Mouse (Mus musculus) kidney, adult 2 months (tissue): ENCODE measurements around the gene Rpgrip1l. TPM values are rescaled to one million over a fixed set of nuclear protein-coding genes. Genes with fewer than 3 reads are reported as not detected.

Experiments used
- DNase-seq: peaks from one replicate; pipeline ENCODE4 v3.0.0; 2021
- H3K27ac ChIP-seq: fragments of 200-500 bp; 2 replicates; pipeline ENCODE4 v1.5.1; 2012; ENCODE audit warnings: low read depth, low read length, control low read depth, inconsistent platforms; ENCODE audit not compliant: insufficient read depth
- H3K27me3 ChIP-seq: fragments of 200-500 bp; replicated peaks from 2 replicates; pipeline ENCODE4 v1.6.1; 2012; ENCODE audit warnings: mild to moderate bottlenecking, moderate library complexity, low read length, inconsistent platforms; ENCODE audit not compliant: control insufficient read depth, insufficient read depth
- H3K36me3 ChIP-seq: fragments of 200-500 bp; 2 replicates; pipeline ENCODE4 v1.6.1; 2012; ENCODE audit warnings: mild to moderate bottlenecking, moderate library complexity, low read length, inconsistent platforms; ENCODE audit not compliant: control insufficient read depth, insufficient read depth
- H3K4me1 ChIP-seq: fragments of 200-500 bp; 2 replicates; pipeline ENCODE4 v1.6.1; 2011; ENCODE audit warnings: low read length; ENCODE audit not compliant: control insufficient read depth, insufficient read depth
- H3K4me3 ChIP-seq: fragments of 200-500 bp; 2 replicates; pipeline ENCODE4 v1.5.1; 2011; ENCODE audit warnings: mild to moderate bottlenecking, low read depth, low read length, control low read depth; ENCODE audit not compliant: insufficient read depth
- CTCF ChIP-seq: fragments of 200-500 bp; conservative IDR thresholded peaks from 2 replicates; pipeline ENCODE4 v1.5.1; 2011; ENCODE audit warnings: low read depth, mild to moderate bottlenecking, control low read depth, low read length, moderate library complexity, mixed read lengths; ENCODE audit not compliant: insufficient read depth, insufficient read length
- POLR2A ChIP-seq: fragments of 200-500 bp; IDR thresholded peaks from one replicate; pipeline ENCODE4 v1.6.1; 2011; ENCODE audit warnings: low read depth, low read length, control low read depth
- WGBS: fragments of 180-500 bp; shearing (Covaris S2); methylation state at CpG from one replicate; pipeline ENCODE4 v1.1.7; 2018; 5-methylcytosine and 5-hydroxymethylcytosine counted together
- polyA plus RNA-seq: library from polyadenylated mRNA; depleted of rRNA; stranded (reverse); fragments of >200 nt; gene quantifications from 2 replicates; pipeline ENCODE4 v1.2.3, GENCODE M21; 2012; rRNA removed

Rpgrip1l gene
- polyA plus RNA-seq, result 1.6 and 2.1 TPM in 2 replicates

DNA sequence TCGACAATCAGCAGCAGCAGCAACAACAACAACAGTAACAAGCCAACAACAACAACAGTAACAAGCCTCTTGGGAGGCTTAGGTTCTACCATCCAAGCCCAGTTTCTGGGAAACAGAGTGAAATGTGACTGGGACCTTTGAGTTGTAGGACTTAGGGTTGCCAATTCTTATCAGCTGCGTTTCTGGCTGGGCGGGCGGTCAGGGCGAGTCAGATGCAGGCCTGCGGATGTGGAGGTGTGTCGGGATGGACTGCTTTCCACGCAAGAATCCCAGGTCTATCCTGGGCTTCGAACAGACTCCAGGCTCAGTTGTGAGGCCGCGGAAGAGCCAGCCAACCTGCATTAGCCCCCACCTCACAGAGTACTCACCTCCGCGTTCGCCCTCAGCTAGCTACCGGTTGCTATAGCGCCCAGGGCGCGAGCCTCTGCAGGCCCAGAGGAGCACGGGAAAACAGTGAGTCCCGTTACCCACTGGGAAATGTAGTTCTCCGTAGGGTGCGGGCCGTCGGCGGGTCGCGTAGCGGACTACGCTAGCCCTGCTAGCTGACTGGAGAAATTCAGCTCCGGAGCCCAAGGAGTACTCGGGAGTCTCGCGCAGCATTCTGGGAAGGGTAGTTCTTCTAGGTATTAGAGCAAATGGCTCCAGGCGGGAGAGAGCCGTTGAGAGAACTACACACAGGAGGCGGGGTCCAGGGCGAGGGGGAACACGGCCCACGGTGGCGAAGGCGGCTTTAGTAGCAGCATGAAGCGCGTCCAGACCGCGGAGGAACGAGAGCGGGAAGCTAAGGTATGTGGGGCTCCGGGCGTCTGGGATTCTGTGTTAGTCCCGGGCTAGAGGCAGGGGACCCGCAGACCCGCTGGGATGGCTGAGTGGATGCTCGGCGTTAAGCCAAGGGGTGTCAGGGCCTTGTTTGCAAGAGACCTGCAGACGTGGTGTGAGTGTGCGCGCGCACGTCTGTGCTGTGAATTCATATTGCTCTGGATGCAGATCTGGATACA, at the start of gene Rpgrip1l, which contains the start of gene Fto:
Gene Rpgrip1l, minus strand, starts transcription at position 428 of the 998 bp plus-strand sequence.
Gene Fto, plus strand, starts transcription at position 691 of the 998 bp plus-strand sequence.
- under 1% methylated on average over 59 of the region's 59 CpGs for WGBS
- H3K27ac ChIP-seq, result peak within 1 kb of the TSS; percentile 58; the same call in 1 of the 2 replicates
- no peaks in the 10 kb centered on the region for H3K27me3 ChIP-seq
- H3K4me3 ChIP-seq, result peak within 1 kb of the TSS; percentile 86
- peaks cover 2% of the 10 kb centered on the region; the same call in 1 of the 2 replicates for H3K4me1 ChIP-seq
- TF ChIP-seq POLR2A (no peak), CTCF (no peak)
- H3K36me3 ChIP-seq, result no peaks in the 10 kb centered on the region
- DNase-seq, result peak; percentile 99

DNA sequence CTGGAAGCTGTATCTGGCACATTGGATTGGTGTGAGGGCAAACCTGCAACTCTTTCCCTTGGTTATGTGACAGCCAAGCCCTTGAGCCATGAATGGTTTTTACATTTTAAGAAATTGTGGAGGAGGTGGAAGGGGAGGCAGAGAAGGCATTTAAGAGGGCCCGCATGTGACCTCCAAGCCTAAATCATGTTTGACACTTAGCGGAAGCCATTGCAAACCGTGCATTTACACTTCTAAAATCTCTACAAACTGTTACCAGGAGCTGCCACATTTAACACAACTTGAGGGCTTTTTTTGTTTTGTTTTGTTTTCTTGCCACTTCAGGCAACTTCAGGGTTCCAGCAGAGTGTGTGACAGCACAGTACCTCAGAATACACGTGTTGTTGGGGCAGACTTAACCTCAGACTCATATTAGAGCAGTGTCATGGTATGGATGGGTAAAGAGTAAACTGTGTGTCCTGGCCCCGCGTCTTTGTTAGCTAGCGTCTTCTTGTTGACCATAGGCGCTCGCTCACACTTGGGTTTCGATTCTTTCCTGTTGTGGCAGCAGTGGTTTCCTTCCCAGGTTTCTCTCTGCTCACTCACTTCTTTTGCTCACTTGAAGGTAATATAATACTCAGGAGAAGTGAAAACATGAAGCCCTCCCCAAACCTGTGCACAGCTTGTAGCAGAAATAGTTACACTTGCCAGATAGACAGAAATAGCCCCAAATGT, 47.7 kb upstream of the Rpgrip1l start:
- Histone ChIP-seq H3K27me3 (no peaks in the 10 kb centered on the region), H3K4me1 (peaks cover 10% of the 10 kb centered on the region), H3K27ac (no peak overlapping the region), H3K4me3 (no peak overlapping the region), H3K36me3 (no peaks in the 10 kb centered on the region)
- WGBS, result 84% methylated on average over 10 of the region's 10 CpGs
- TF ChIP-seq CTCF, result no peak
- no peak for TF ChIP-seq POLR2A
- no peak for DNase-seq

DNA sequence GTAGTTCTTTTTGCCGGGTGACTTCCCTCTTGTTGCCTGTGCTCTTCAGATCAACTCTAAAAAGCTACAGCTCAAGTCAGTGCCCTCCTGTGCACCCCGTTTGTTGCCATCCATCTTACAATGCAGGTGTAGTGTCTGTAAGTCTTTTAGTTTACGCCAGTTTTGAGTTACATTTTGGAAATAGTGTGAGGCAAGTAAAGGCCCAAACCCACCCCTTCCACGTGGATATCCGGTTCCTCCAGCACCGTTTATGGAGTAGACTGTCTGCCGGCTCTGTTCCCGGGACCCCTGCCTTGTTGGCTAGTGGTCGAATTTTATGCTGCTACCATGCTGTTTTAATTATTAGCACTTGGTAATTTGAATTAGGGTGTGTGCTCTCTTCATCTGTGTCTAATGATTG, 46.4 kb upstream of the Rpgrip1l start:
- TF ChIP-seq POLR2A (no peak), CTCF (no peak)
- no peak for DNase-seq
- WGBS, result 86% methylated on average over 9 of the region's 9 CpGs
- H3K36me3 ChIP-seq, result no peaks in the 10 kb centered on the region
- H3K4me3 ChIP-seq, result no peak overlapping the region
- no peaks in the 10 kb centered on the region for H3K27me3 ChIP-seq
- peaks cover 15% of the 10 kb centered on the region for H3K4me1 ChIP-seq
- H3K27ac ChIP-seq, result no peak overlapping the region

GRCm38 (mm10) chr8:91358016-91358415, 45.0 kb upstream of the Rpgrip1l start:
- WGBS, result 66% methylated on average over 5 of the region's 5 CpGs
- Histone ChIP-seq H3K4me1 (peaks cover 15% of the 10 kb centered on the region), H3K27ac (no peak overlapping the region), H3K27me3 (no peaks in the 10 kb centered on the region), H3K36me3 (no peaks in the 10 kb centered on the region), H3K4me3 (no peak overlapping the region)
- TF ChIP-seq CTCF, result no peak
- no peak for TF ChIP-seq POLR2A
- no peak for DNase-seq

DNA sequence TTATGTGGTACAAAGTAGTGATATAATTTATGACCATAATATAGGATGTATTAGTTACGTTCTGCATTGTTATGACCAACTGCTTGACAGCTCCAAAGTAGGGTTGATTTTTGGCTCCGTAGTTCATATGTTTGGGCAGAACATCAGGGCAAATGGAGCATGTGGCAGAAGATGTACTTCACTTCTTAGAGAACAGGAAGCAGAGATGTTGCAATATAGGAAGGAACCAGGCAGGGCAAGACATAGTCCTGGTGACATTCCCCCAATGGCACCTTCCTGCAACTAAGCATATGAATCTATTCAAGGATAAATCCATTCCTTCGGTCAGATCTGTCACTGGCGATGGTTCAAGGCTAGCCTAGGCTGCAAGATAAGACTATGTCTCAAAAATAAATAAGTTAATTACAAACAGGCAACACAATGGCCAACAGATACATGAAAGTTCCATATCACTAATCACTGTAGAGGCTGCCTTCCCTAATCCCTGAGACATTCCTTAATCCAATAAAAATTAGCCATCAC, 44.5 kb upstream of the Rpgrip1l start:
- DNase-seq, result no peak
- 88% methylated on average over 4 of the region's 4 CpGs for WGBS

DNA sequence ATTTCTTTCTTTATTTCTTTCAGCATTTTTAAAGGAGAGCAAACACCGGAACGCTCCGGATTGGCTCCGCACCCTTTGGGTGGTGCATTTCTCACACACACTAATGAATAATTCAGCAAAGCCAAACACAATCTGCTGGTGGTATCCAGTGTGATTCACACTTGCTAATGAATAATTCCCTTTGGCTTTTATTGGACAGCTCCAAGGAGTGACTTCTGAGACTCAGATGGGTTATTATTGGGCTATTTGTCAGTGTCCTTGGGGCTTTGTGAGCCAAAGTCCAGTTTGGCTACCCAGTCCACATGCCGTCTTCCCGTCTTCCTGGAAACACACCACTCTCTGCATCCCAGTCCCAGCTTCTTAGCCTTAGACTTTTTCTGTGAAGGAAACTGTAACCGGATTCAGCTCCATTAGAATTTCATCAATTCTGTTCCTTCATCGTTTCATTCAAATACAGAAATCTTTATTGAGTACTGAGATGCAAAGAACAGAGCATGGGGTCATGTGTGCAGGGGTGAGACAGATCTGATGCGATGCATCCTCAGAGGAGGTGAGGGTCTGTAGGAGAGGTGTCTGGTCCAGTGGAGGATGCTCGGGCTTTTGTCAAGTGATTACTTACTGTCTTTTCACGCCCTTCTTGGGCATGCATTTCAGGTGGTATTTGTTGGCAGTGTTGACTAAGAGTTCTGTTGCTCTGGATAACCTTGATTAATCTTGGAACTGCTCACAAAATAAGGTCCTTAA, 43.1 kb upstream of the Rpgrip1l start:
- H3K36me3 ChIP-seq, result no peaks in the 10 kb centered on the region
- no peak for TF ChIP-seq CTCF
- TF ChIP-seq POLR2A, result no peak
- no peaks in the 10 kb centered on the region for H3K27me3 ChIP-seq
- H3K27ac ChIP-seq, result no peak overlapping the region
- 75% methylated on average over 11 of the region's 11 CpGs for WGBS
- H3K4me3 ChIP-seq, result no peak overlapping the region
- peak; percentile 32 for DNase-seq
- peaks cover 15% of the 10 kb centered on the region for H3K4me1 ChIP-seq

More for the DNA sequence above, 44.5 kb upstream of the Rpgrip1l start:
- H3K4me1 ChIP-seq, result peaks cover 15% of the 10 kb centered on the region
- H3K36me3 ChIP-seq, result no peaks in the 10 kb centered on the region
- TF ChIP-seq CTCF (no peak), POLR2A (no peak)
- H3K27me3 ChIP-seq, result no peaks in the 10 kb centered on the region
- H3K27ac ChIP-seq, result no peak overlapping the region
- no peak overlapping the region for H3K4me3 ChIP-seq
